Mouse (Mus musculus): ENCODE results near the gene Ddb1.

GRCm38 (mm10) chr19:10605901-10606622, 935 bp downstream of the Ddb1 start:
- TF ChIP-seq EP300 (IDR thresholded peaks at IDR 0.05; ENCODE audit: insufficient read depth, low read depth, low read length), result 0 out of 2 replicates have a peak, but pooled peaks have one; percentile 31
- no peak for TF ChIP-seq CTCF (IDR thresholded peaks at IDR 0.05; ENCODE audit: low read depth, low read length)
- TF ChIP-seq POLR2A (IDR thresholded peaks at IDR 0.05; ENCODE audit: insufficient read depth, low read length), result no peak
